Mouse (Mus musculus): ENCODE data around the gene Retreg3. TPM values are rescaled to one million over a fixed set of nuclear protein-coding genes. Genes with fewer than 3 reads are reported as not detected.

Gene Retreg3
- polyA plus RNA-seq, 1 experiment, result not detected

GRCm38 (mm10) chr11:101057860-101058259 is 61.8 kb downstream of the Retreg3 start:
- Histone ChIP-seq H3K27ac (ENCODE audit: insufficient read depth, low read depth, low read length) (no peak overlapping the region), H3K4me1 (ENCODE audit: control insufficient read depth, insufficient read depth, low read length) (peaks cover 34% of the 10 kb centered on the region), H3K4me3 (ENCODE audit: insufficient read depth, low read depth, low read length) (no peak overlapping the region)
- TF ChIP-seq POLR2A (IDR thresholded peaks at IDR 0.05; ENCODE audit: insufficient read depth, low read depth, low read length), result no peak
- TF ChIP-seq CTCF (IDR thresholded peaks at IDR 0.05; ENCODE audit: insufficient read depth, low read depth, low read length), result peak; percentile 53; the same call in 1 of the 2 replicates
- 15% methylated on average over 5 of the region's 5 CpGs for WGBS

GRCm38 (mm10) chr11:101056885-101057284 is 62.8 kb downstream of the Retreg3 start:
- Histone ChIP-seq H3K4me3 (ENCODE audit: insufficient read depth, low read depth, low read length) (no peak overlapping the region), H3K4me1 (ENCODE audit: control insufficient read depth, insufficient read depth, low read length) (peaks cover 34% of the 10 kb centered on the region), H3K27ac (ENCODE audit: insufficient read depth, low read depth, low read length) (peak overlapping the region; percentile 12; the same call in 1 of the 2 replicates)
- TF ChIP-seq CTCF (IDR thresholded peaks at IDR 0.05; ENCODE audit: insufficient read depth, low read depth, low read length) (no peak), POLR2A (IDR thresholded peaks at IDR 0.05; ENCODE audit: insufficient read depth, low read depth, low read length) (no peak)
- WGBS, result 31% methylated on average over 8 of the region's 8 CpGs

GRCm38 (mm10) chr11:101055418-101055817 is 64.3 kb downstream of the Retreg3 start:
- Histone ChIP-seq H3K4me3 (ENCODE audit: insufficient read depth, low read depth, low read length) (no peak overlapping the region), H3K4me1 (ENCODE audit: control insufficient read depth, insufficient read depth, low read length) (peaks cover 34% of the 10 kb centered on the region), H3K27ac (ENCODE audit: insufficient read depth, low read depth, low read length) (no peak overlapping the region)
- no peak for TF ChIP-seq POLR2A (IDR thresholded peaks at IDR 0.05; ENCODE audit: insufficient read depth, low read depth, low read length)
- 73% methylated on average over 14 of the region's 14 CpGs for WGBS

- H3K4me1 ChIP-seq (ENCODE audit: control insufficient read depth, insufficient read depth, low read length), result peaks cover 31% of the 10 kb centered on the region
- H3K27ac ChIP-seq (ENCODE audit: insufficient read depth, low read depth, low read length), result no peak overlapping the region
- no peak overlapping the region for H3K4me3 ChIP-seq (ENCODE audit: insufficient read depth, low read depth, low read length)
- no peak for TF ChIP-seq POLR2A (IDR thresholded peaks at IDR 0.05; ENCODE audit: insufficient read depth, low read depth, low read length)
- TF ChIP-seq CTCF (IDR thresholded peaks at IDR 0.05; ENCODE audit: insufficient read depth, low read depth, low read length), result no peak
- 100% methylated on average over 1 of the region's 1 CpGs for WGBS
Measured at GRCm38 (mm10) chr11:101053974-101054373, 65.7 kb downstream of the Retreg3 start.

GRCm38 (mm10) chr11:101052751-101053473 is 66.8 kb downstream of the Retreg3 start:
- 83% methylated on average over 10 of the region's 10 CpGs for WGBS
- no peak for TF ChIP-seq CTCF (IDR thresholded peaks at IDR 0.05; ENCODE audit: insufficient read depth, low read depth, low read length)
- no peak for TF ChIP-seq POLR2A (IDR thresholded peaks at IDR 0.05; ENCODE audit: insufficient read depth, low read depth, low read length)
- no peak overlapping the region for H3K4me3 ChIP-seq (ENCODE audit: insufficient read depth, low read depth, low read length)
- no peak overlapping the region for H3K27ac ChIP-seq (ENCODE audit: insufficient read depth, low read depth, low read length)
- H3K4me1 ChIP-seq (ENCODE audit: control insufficient read depth, insufficient read depth, low read length), result peaks cover 29% of the 10 kb centered on the region

- Histone ChIP-seq H3K27ac (ENCODE audit: insufficient read depth, low read depth, low read length) (no peak overlapping the region), H3K4me3 (ENCODE audit: insufficient read depth, low read depth, low read length) (no peak overlapping the region), H3K4me1 (ENCODE audit: control insufficient read depth, insufficient read depth, low read length) (peaks cover 22% of the 10 kb centered on the region)
- WGBS, result 75% methylated on average over 8 of the region's 8 CpGs
- TF ChIP-seq POLR2A (IDR thresholded peaks at IDR 0.05; ENCODE audit: insufficient read depth, low read depth, low read length) (no peak), CTCF (IDR thresholded peaks at IDR 0.05; ENCODE audit: insufficient read depth, low read depth, low read length) (no peak)
Measured at GRCm38 (mm10) chr11:101051617-101052016, 68.1 kb downstream of the Retreg3 start.

GRCm38 (mm10) chr11:101051051-101051493 is 68.6 kb downstream of the Retreg3 start:
- no peak overlapping the region for H3K4me3 ChIP-seq (ENCODE audit: insufficient read depth, low read depth, low read length)
- no peak for TF ChIP-seq POLR2A (IDR thresholded peaks at IDR 0.05; ENCODE audit: insufficient read depth, low read depth, low read length)
- H3K4me1 ChIP-seq (ENCODE audit: control insufficient read depth, insufficient read depth, low read length), result peaks cover 20% of the 10 kb centered on the region
- 67% methylated on average over 6 of the region's 6 CpGs for WGBS
- H3K27ac ChIP-seq (ENCODE audit: insufficient read depth, low read depth, low read length), result no peak overlapping the region

- 0 out of 2 replicates have a peak overlapping the region, but pooled peaks have one; percentile 37 for H3K27ac ChIP-seq (ENCODE audit: insufficient read depth, low read depth, low read length)
- H3K4me1 ChIP-seq (ENCODE audit: control insufficient read depth, insufficient read depth, low read length), result peaks cover 20% of the 10 kb centered on the region
- H3K4me3 ChIP-seq (ENCODE audit: insufficient read depth, low read depth, low read length), result no peak overlapping the region
- no peak for TF ChIP-seq CTCF (IDR thresholded peaks at IDR 0.05; ENCODE audit: insufficient read depth, low read depth, low read length)
- TF ChIP-seq POLR2A (IDR thresholded peaks at IDR 0.05; ENCODE audit: insufficient read depth, low read depth, low read length), result no peak
- 36% methylated on average over 9 of the region's 9 CpGs for WGBS
Measured at GRCm38 (mm10) chr11:101050359-101050758, 69.3 kb downstream of the Retreg3 start.

GRCm38 (mm10) chr11:101047502-101047901 is 72.2 kb downstream of the Retreg3 start:
- TF ChIP-seq CTCF (IDR thresholded peaks at IDR 0.05; ENCODE audit: insufficient read depth, low read depth, low read length) (no peak), POLR2A (IDR thresholded peaks at IDR 0.05; ENCODE audit: insufficient read depth, low read depth, low read length) (no peak)
- WGBS, result 70% methylated on average over 3 of the region's 3 CpGs
- Histone ChIP-seq H3K4me1 (ENCODE audit: control insufficient read depth, insufficient read depth, low read length) (peaks cover 20% of the 10 kb centered on the region), H3K27ac (ENCODE audit: insufficient read depth, low read depth, low read length) (no peak overlapping the region), H3K4me3 (ENCODE audit: insufficient read depth, low read depth, low read length) (no peak overlapping the region)
